In the genomic region with DNA sequence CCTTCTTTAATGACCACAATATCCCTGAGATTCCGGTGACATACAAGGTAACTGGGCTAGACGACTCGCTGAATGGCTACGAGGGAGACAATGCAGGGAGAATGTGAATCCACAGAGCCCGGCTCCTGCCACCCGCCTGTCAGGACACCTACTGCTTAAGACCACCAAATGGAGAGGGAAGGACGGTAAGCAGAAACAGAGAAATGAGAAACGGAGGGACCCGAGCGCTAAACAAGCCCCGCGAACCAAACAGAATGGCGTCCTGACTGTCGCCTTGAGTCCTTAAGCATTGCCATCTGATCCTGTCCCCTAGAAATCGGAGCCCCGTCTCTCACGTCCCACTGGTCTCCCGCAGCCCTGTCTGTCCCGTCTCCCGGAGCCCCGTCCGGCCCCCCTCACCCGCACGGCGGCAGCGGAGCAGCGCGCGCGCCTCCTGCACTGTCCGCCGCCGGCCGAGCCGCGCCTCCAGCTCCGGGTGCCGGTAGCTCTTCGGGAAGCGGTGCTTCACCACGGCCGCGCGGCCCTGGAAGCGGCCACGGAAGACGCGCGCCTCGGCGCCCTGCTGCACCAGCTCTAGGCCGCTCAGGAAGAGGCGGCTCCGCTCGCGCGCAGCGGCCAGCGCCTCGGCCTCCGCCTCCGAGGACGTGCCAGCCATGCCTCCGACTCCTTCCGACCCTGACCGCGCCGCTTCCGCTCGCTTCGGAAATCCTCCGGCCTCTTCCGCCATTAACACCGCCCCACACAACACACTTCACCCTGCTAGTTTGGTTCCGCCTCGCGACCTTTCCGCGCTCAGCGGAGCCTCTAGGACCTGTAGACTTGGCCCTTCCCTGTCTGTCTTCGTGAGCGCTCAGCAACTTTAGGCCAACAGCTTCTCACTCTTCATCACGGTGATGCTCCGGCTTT, we compare ENCODE assay signal across 8 mouse cellular contexts. TPM values are rescaled to one million over a fixed set of nuclear protein-coding genes. Genes with fewer than 3 reads are reported as not detected.
DNase-seq lines count a peak whose midpoint lies in the region; ATAC-seq and TF ChIP-seq lines count a peak whose summit lies in the region.

A gene (minus strand): TSS at position 677 of the 906 bp plus-strand sequence.

- 0 out of 2 replicates have a peak, but pooled peaks cover 4% of the 10 kb centered on the region for H3K9me3 ChIP-seq in E14TG2a.4 (ENCODE audit: low read length)
- no peaks in the 10 kb centered on the region for H3K9me3 ChIP-seq in forebrain, embryonic 11.5 days (ENCODE audit: control insufficient read depth, low read length)
- no peaks in the 10 kb centered on the region for H3K9me3 ChIP-seq in heart, embryonic 15.5 days (replicated peaks)
- H3K9me3 ChIP-seq in liver, embryonic 15.5 days (replicated peaks): no peaks in the 10 kb centered on the region
- H3K9me3 ChIP-seq in neural tube, embryonic 11.5 days (ENCODE audit: control insufficient read depth, low read length): no peaks in the 10 kb centered on the region
- H3K9me3 ChIP-seq in stomach, embryonic 16.5 days (replicated peaks; ENCODE audit: control insufficient read depth, low read length): no peaks in the 10 kb centered on the region; the same call in 1 of the 2 replicates

- peaks cover 33% of the 10 kb centered on the region for H3K36me3 ChIP-seq in E14TG2a.4 (ENCODE audit: insufficient read depth, low read length)
- no peaks in the 10 kb centered on the region; the same call in 1 of the 2 replicates for H3K36me3 ChIP-seq in forebrain, embryonic 11.5 days (ENCODE audit: control insufficient read depth, insufficient read depth, low read length)
- peaks cover 15% of the 10 kb centered on the region for H3K36me3 ChIP-seq in heart, embryonic 15.5 days
- H3K36me3 ChIP-seq in liver, embryonic 15.5 days (replicated peaks): peaks cover 18% of the 10 kb centered on the region; the same call in 1 of the 2 replicates
- peaks cover 8% of the 10 kb centered on the region for H3K36me3 ChIP-seq in neural tube, embryonic 11.5 days (ENCODE audit: control insufficient read depth, insufficient read depth, low read length)
- peaks cover 13% of the 10 kb centered on the region; the same call in 1 of the 2 replicates for H3K36me3 ChIP-seq in stomach, embryonic 16.5 days (ENCODE audit: control insufficient read depth, insufficient read depth, low read length)

- under 1% methylated on average over 65 of the region's 84 CpGs for WGBS in forebrain, embryonic 11.5 days
- WGBS in heart, embryonic 15.5 days: under 1% methylated on average over 84 of the region's 84 CpGs
- WGBS in liver, embryonic 15.5 days (ENCODE audit: insufficient replicate concordance): under 1% methylated on average over 82 of the region's 84 CpGs
- WGBS in neural tube, embryonic 11.5 days: under 1% methylated on average over 61 of the region's 84 CpGs
- under 1% methylated on average over 72 of the region's 84 CpGs for WGBS in stomach, embryonic 16.5 days

- TF ChIP-seq CTCF in E14TG2a.4 (conservative IDR thresholded peaks at IDR 0.05; ENCODE audit: low read length): no peak

- peak within 1 kb of the TSS; percentile 88 for H3K4me3 ChIP-seq in E14TG2a.4 (replicated peaks; ENCODE audit: low read length)
- peak within 1 kb of the TSS; percentile 70 for H3K4me3 ChIP-seq in forebrain, embryonic 11.5 days (ENCODE audit: low read depth, low read length)
- peak within 1 kb of the TSS; percentile 83 for H3K4me3 ChIP-seq in heart, embryonic 15.5 days
- H3K4me3 ChIP-seq in liver, embryonic 15.5 days (replicated peaks): peak within 1 kb of the TSS; percentile 68
- peak within 1 kb of the TSS; percentile 79 for H3K4me3 ChIP-seq in neural tube, embryonic 11.5 days (ENCODE audit: low read depth, low read length)
- peak within 1 kb of the TSS; percentile 76 for H3K4me3 ChIP-seq in stomach, embryonic 16.5 days (replicated peaks; ENCODE audit: low read length)

- peaks cover 26% of the 10 kb centered on the region for H3K4me1 ChIP-seq in E14TG2a.4 (replicated peaks; ENCODE audit: low read depth, low read length)
- H3K4me1 ChIP-seq in forebrain, embryonic 11.5 days (replicated peaks; ENCODE audit: control insufficient read depth, insufficient read depth, low read length): peaks cover 12% of the 10 kb centered on the region; the same call in 1 of the 2 replicates
- peaks cover 13% of the 10 kb centered on the region for H3K4me1 ChIP-seq in heart, embryonic 15.5 days (replicated peaks)
- H3K4me1 ChIP-seq in liver, embryonic 15.5 days (replicated peaks): peaks cover 14% of the 10 kb centered on the region
- H3K4me1 ChIP-seq in neural tube, embryonic 11.5 days (ENCODE audit: control insufficient read depth, insufficient read depth, low read length): 0 out of 2 replicates have a peak, but pooled peaks cover 3% of the 10 kb centered on the region
- peaks cover 8% of the 10 kb centered on the region for H3K4me1 ChIP-seq in stomach, embryonic 16.5 days (ENCODE audit: control insufficient read depth, insufficient read depth, low read length)

- H3K27me3 ChIP-seq in E14TG2a.4 (ENCODE audit: insufficient read depth, low read length): peaks cover 16% of the 10 kb centered on the region
- H3K27me3 ChIP-seq in forebrain, embryonic 11.5 days (ENCODE audit: control insufficient read depth, insufficient read depth, low read length): no peaks in the 10 kb centered on the region
- no peaks in the 10 kb centered on the region for H3K27me3 ChIP-seq in heart, embryonic 15.5 days
- no peaks in the 10 kb centered on the region; the same call in 1 of the 2 replicates for H3K27me3 ChIP-seq in liver, embryonic 15.5 days
- no peaks in the 10 kb centered on the region for H3K27me3 ChIP-seq in neural tube, embryonic 11.5 days (ENCODE audit: control insufficient read depth, insufficient read depth, low read length)
- H3K27me3 ChIP-seq in stomach, embryonic 16.5 days (ENCODE audit: control insufficient read depth, insufficient read depth, low read length): no peaks in the 10 kb centered on the region

- H3K27ac ChIP-seq in forebrain, embryonic 11.5 days (ENCODE audit: low read depth, low read length): peak within 1 kb of the TSS; percentile 60
- H3K27ac ChIP-seq in heart, embryonic 15.5 days: peak within 1 kb of the TSS; percentile 83
- H3K27ac ChIP-seq in liver, embryonic 15.5 days (replicated peaks): peak within 1 kb of the TSS; percentile 55; the same call in 1 of the 2 replicates
- H3K27ac ChIP-seq in neural tube, embryonic 11.5 days (ENCODE audit: low read depth, low read length): peak within 1 kb of the TSS; percentile 78
- peak within 1 kb of the TSS; percentile 62; the same call in 1 of the 2 replicates for H3K27ac ChIP-seq in stomach, embryonic 16.5 days (ENCODE audit: low read length)

- H3K4me2 ChIP-seq in forebrain, embryonic 11.5 days (ENCODE audit: low read depth, low read length, severe bottlenecking): peak within 1 kb of the TSS; percentile 79
- H3K4me2 ChIP-seq in heart, embryonic 15.5 days: peak within 1 kb of the TSS; percentile 75
- peak within 1 kb of the TSS; percentile 72 for H3K4me2 ChIP-seq in liver, embryonic 15.5 days
- H3K4me2 ChIP-seq in neural tube, embryonic 11.5 days (ENCODE audit: low read depth): peak within 1 kb of the TSS; percentile 69
- peak within 1 kb of the TSS; percentile 64 for H3K4me2 ChIP-seq in stomach, embryonic 16.5 days (ENCODE audit: low read depth, low read length)

- peak; percentile 78 for ATAC-seq in forebrain, embryonic 11.5 days (replicated peaks; ENCODE audit: low FRiP score)
- ATAC-seq in heart, embryonic 15.5 days (replicated peaks; ENCODE audit: insufficient number of reproducible peaks, insufficient read depth, low FRiP score, low read depth): peak; percentile 87
- peak; percentile 82 for ATAC-seq in liver, embryonic 15.5 days (ENCODE audit: insufficient read depth)
- ATAC-seq in neural tube, embryonic 11.5 days (ENCODE audit: insufficient read depth, low FRiP score, low TSS enrichment): peak; percentile 69
- peak; percentile 93 for ATAC-seq in stomach, embryonic 16.5 days (ENCODE audit: insufficient read depth, low FRiP score)

- peak; percentile 54 for DNase-seq in c-Kit-positive CD71-positive TER-119-negative erythroid progenitor cells, embryonic 14.5 days (ENCODE audit: low read depth)
- DNase-seq in forebrain, embryonic 11.5 days (ENCODE audit: low spot score): peak; percentile 88
- DNase-seq in kidney, postnatal 14 days: peak; percentile 90
- peak; percentile 85 for DNase-seq in neural tube, embryonic 11.5 days (ENCODE audit: low spot score)

- peak within 1 kb of the TSS; percentile 83 for H3K9ac ChIP-seq in forebrain, embryonic 11.5 days (ENCODE audit: low read length)
- peak within 1 kb of the TSS; percentile 83 for H3K9ac ChIP-seq in heart, embryonic 15.5 days
- H3K9ac ChIP-seq in liver, embryonic 15.5 days: peak within 1 kb of the TSS; percentile 58
- peak within 1 kb of the TSS; percentile 86 for H3K9ac ChIP-seq in neural tube, embryonic 11.5 days (ENCODE audit: low read length)
- peak within 1 kb of the TSS; percentile 85 for H3K9ac ChIP-seq in stomach, embryonic 16.5 days (ENCODE audit: low read length)

RNA-seq across cellular contexts. Expression of the gene that starts here (rescaled TPM):
- polyA plus RNA-seq in forebrain, embryonic 11.5 days (2014; fragmentation: Nextera tagmentation; extraction: Ambion mirVana): 53.1 and 58.9 TPM in 2 replicates
- 19.4 and 25.3 TPM in 2 replicates for polyA plus RNA-seq in heart, embryonic 15.5 days (2015; fragmentation: Nextera tagmentation; extraction: Ambion mirVana)
- 9.6 and 11.5 TPM in 2 replicates for polyA plus RNA-seq in liver, embryonic 15.5 days (2015; fragmentation: Nextera tagmentation; extraction: Ambion mirVana)
- 48.4 and 52.9 TPM in 2 replicates for polyA plus RNA-seq in neural tube, embryonic 11.5 days (2014; fragmentation: Nextera tagmentation; extraction: Ambion mirVana)
- polyA plus RNA-seq in stomach, embryonic 16.5 days (2015; fragmentation: Nextera tagmentation; extraction: Ambion mirVana): 24.6 and 26.7 TPM in 2 replicates

Comparison
In these comparisons a context has a peak if more than half of its experiments do, and no peak if none do; other contexts are left out.
1. Peak in every context shown above with its lines: DNase-seq, ATAC-seq, H3K4me3 ChIP-seq and H3K27ac ChIP-seq.